Mouse (Mus musculus): ENCODE results near the gene Pde4b. TPM values are rescaled to one million over a fixed set of nuclear protein-coding genes. Genes with fewer than 3 reads are reported as not detected.

Pde4b gene
- polyA plus RNA-seq, 1 experiment from 2014 or later: 21.8 TPM

- WGBS: 77% methylated on average over 6 of the region's 6 CpGs
- ATAC-seq (ENCODE audit: low read depth): no peak
- no peak overlapping the region for H3K9ac ChIP-seq
- no peaks in the 10 kb centered on the region for H3K9me3 ChIP-seq
- no peak overlapping the region for H3K27ac ChIP-seq (replicated peaks)
- H3K27me3 ChIP-seq: no peaks in the 10 kb centered on the region
- H3K4me1 ChIP-seq (replicated peaks): peaks cover 29% of the 10 kb centered on the region
- no peaks in the 10 kb centered on the region; the same call in 1 of the 2 replicates for H3K36me3 ChIP-seq
- no peak overlapping the region for H3K4me2 ChIP-seq
- H3K4me3 ChIP-seq: no peak overlapping the region
Observed at GRCm38 (mm10) chr4:102510061-102510460, 422.7 kb downstream of the Pde4b start.

GRCm38 (mm10) chr4:102510939-102511391, 423.6 kb downstream of the Pde4b start:
- ATAC-seq (ENCODE audit: low read depth): peak; percentile 54; the same call in 1 of the 2 replicates
- Histone ChIP-seq H3K4me3 (peak overlapping the region; percentile 13; the same call in 1 of the 2 replicates), H3K27ac (replicated peaks) (peak overlapping the region; percentile 78), H3K4me1 (replicated peaks) (peaks cover 24% of the 10 kb centered on the region), H3K4me2 (peak overlapping the region; percentile 46), H3K27me3 (no peaks in the 10 kb centered on the region), H3K36me3 (no peaks in the 10 kb centered on the region; the same call in 1 of the 2 replicates), H3K9me3 (no peaks in the 10 kb centered on the region), H3K9ac (peak overlapping the region; percentile 64)
- whole genome bisulfite sequencing: 32% methylated on average over 8 of the region's 8 CpGs

- no peaks in the 10 kb centered on the region for H3K27me3 ChIP-seq
- WGBS: 16% methylated on average over 11 of the region's 11 CpGs
- no peaks in the 10 kb centered on the region for H3K9me3 ChIP-seq
- no peaks in the 10 kb centered on the region for H3K36me3 ChIP-seq
- peak overlapping the region; percentile 78 for H3K27ac ChIP-seq (replicated peaks)
- H3K4me2 ChIP-seq: peak overlapping the region; percentile 46
- H3K4me1 ChIP-seq (replicated peaks): peaks cover 24% of the 10 kb centered on the region
- H3K4me3 ChIP-seq: peak overlapping the region; percentile 13
- ATAC-seq (ENCODE audit: low read depth): peak; percentile 69; the same call in 1 of the 2 replicates
- H3K9ac ChIP-seq: peak overlapping the region; percentile 64
Observed at GRCm38 (mm10) chr4:102511511-102511910, 424.2 kb downstream of the Pde4b start.

- no peaks in the 10 kb centered on the region for H3K27me3 ChIP-seq
- 87% methylated on average over 7 of the region's 7 CpGs for WGBS
- peaks cover 28% of the 10 kb centered on the region for H3K4me1 ChIP-seq (replicated peaks)
- H3K9me3 ChIP-seq: no peaks in the 10 kb centered on the region
- H3K27ac ChIP-seq (replicated peaks): no peak overlapping the region
- ATAC-seq (ENCODE audit: low read depth): no peak
- H3K4me2 ChIP-seq: no peak overlapping the region
- no peak overlapping the region for H3K9ac ChIP-seq
- no peak overlapping the region for H3K4me3 ChIP-seq
- H3K36me3 ChIP-seq: no peaks in the 10 kb centered on the region
Observed at GRCm38 (mm10) chr4:102512940-102513339, 425.6 kb downstream of the Pde4b start.

GRCm38 (mm10) chr4:102513514-102513913, 426.2 kb downstream of the Pde4b start:
- no peak for ATAC-seq (ENCODE audit: low read depth)
- peaks cover 28% of the 10 kb centered on the region for H3K4me1 ChIP-seq (replicated peaks)
- no peaks in the 10 kb centered on the region for H3K9me3 ChIP-seq
- no peak overlapping the region for H3K27ac ChIP-seq (replicated peaks)
- H3K9ac ChIP-seq: no peak overlapping the region
- no peak overlapping the region for H3K4me3 ChIP-seq
- whole genome bisulfite sequencing: 77% methylated on average over 5 of the region's 5 CpGs
- no peak overlapping the region for H3K4me2 ChIP-seq
- no peaks in the 10 kb centered on the region for H3K27me3 ChIP-seq
- H3K36me3 ChIP-seq: no peaks in the 10 kb centered on the region

GRCm38 (mm10) chr4:102514972-102515835, 427.9 kb downstream of the Pde4b start:
- no peak overlapping the region for H3K27ac ChIP-seq (replicated peaks)
- no peaks in the 10 kb centered on the region for H3K27me3 ChIP-seq
- H3K9ac ChIP-seq: no peak overlapping the region
- 60% methylated on average over 3 of the region's 3 CpGs for WGBS
- no peak overlapping the region for H3K4me2 ChIP-seq
- H3K36me3 ChIP-seq: no peaks in the 10 kb centered on the region
- ATAC-seq (ENCODE audit: low read depth): no peak
- no peaks in the 10 kb centered on the region for H3K9me3 ChIP-seq
- peaks cover 25% of the 10 kb centered on the region for H3K4me1 ChIP-seq (replicated peaks)
- H3K4me3 ChIP-seq: no peak overlapping the region

GRCm38 (mm10) chr4:102516395-102516794, 429.1 kb downstream of the Pde4b start:
- H3K27ac ChIP-seq (replicated peaks): no peak overlapping the region
- H3K4me2 ChIP-seq: no peak overlapping the region
- no peak overlapping the region for H3K4me3 ChIP-seq
- H3K9me3 ChIP-seq: no peaks in the 10 kb centered on the region
- H3K4me1 ChIP-seq (replicated peaks): peaks cover 13% of the 10 kb centered on the region
- ATAC-seq (ENCODE audit: low read depth): no peak
- H3K9ac ChIP-seq: no peak overlapping the region
- H3K36me3 ChIP-seq: no peaks in the 10 kb centered on the region
- 77% methylated on average over 4 of the region's 4 CpGs for WGBS
- no peaks in the 10 kb centered on the region for H3K27me3 ChIP-seq

GRCm38 (mm10) chr4:102516982-102517630, 429.8 kb downstream of the Pde4b start:
- Histone ChIP-seq H3K4me1 (replicated peaks) (peaks cover 6% of the 10 kb centered on the region), H3K9ac (no peak overlapping the region), H3K9me3 (no peaks in the 10 kb centered on the region), H3K36me3 (no peaks in the 10 kb centered on the region), H3K4me2 (no peak overlapping the region), H3K4me3 (no peak overlapping the region), H3K27me3 (no peaks in the 10 kb centered on the region), H3K27ac (replicated peaks) (no peak overlapping the region)
- WGBS: 72% methylated on average over 7 of the region's 7 CpGs
- no peak for ATAC-seq (ENCODE audit: low read depth)

GRCm38 (mm10) chr4:102517653-102518052, 430.3 kb downstream of the Pde4b start:
- H3K4me1 ChIP-seq (replicated peaks): peaks cover 4% of the 10 kb centered on the region; the same call in 1 of the 2 replicates

GRCm38 (mm10) chr4:102518341-102518740, 431.0 kb downstream of the Pde4b start:
- H3K9me3 ChIP-seq: no peaks in the 10 kb centered on the region
- no peaks in the 10 kb centered on the region for H3K27me3 ChIP-seq
- no peak overlapping the region for H3K27ac ChIP-seq (replicated peaks)
- H3K4me3 ChIP-seq: no peak overlapping the region
- H3K36me3 ChIP-seq: no peaks in the 10 kb centered on the region
- H3K4me1 ChIP-seq (replicated peaks): peaks cover 4% of the 10 kb centered on the region; the same call in 1 of the 2 replicates
- ATAC-seq (ENCODE audit: low read depth): no peak
- WGBS: 92% methylated on average over 2 of the region's 2 CpGs
- H3K4me2 ChIP-seq: no peak overlapping the region
- no peak overlapping the region for H3K9ac ChIP-seq

More at GRCm38 (mm10) chr4:102517653-102518052, 430.3 kb downstream of the Pde4b start:
- ATAC-seq (ENCODE audit: low read depth): no peak
- Histone ChIP-seq H3K4me2 (no peak overlapping the region), H3K9ac (no peak overlapping the region), H3K9me3 (no peaks in the 10 kb centered on the region), H3K27me3 (no peaks in the 10 kb centered on the region), H3K27ac (replicated peaks) (no peak overlapping the region), H3K36me3 (no peaks in the 10 kb centered on the region), H3K4me3 (no peak overlapping the region)
- 81% methylated on average over 2 of the region's 2 CpGs for WGBS

- 0 out of 2 replicates have a peak, but pooled peaks cover 4% of the 10 kb centered on the region for H3K4me1 ChIP-seq (replicated peaks)
- no peak for ATAC-seq (ENCODE audit: low read depth)
- no peak overlapping the region for H3K9ac ChIP-seq
- no peak overlapping the region for H3K4me3 ChIP-seq
- H3K27ac ChIP-seq (replicated peaks): no peak overlapping the region
- no peaks in the 10 kb centered on the region for H3K9me3 ChIP-seq
- no peaks in the 10 kb centered on the region for H3K36me3 ChIP-seq
- H3K27me3 ChIP-seq: no peaks in the 10 kb centered on the region
- H3K4me2 ChIP-seq: no peak overlapping the region
- 54% methylated on average over 8 of the region's 8 CpGs for WGBS
Observed at GRCm38 (mm10) chr4:102520669-102521261, 433.4 kb downstream of the Pde4b start.

GRCm38 (mm10) chr4:102521434-102521833, 434.1 kb downstream of the Pde4b start:
- no peaks in the 10 kb centered on the region for H3K36me3 ChIP-seq
- H3K4me3 ChIP-seq: no peak overlapping the region
- no peaks in the 10 kb centered on the region for H3K9me3 ChIP-seq
- WGBS: 66% methylated on average over 6 of the region's 6 CpGs
- H3K27me3 ChIP-seq: no peaks in the 10 kb centered on the region
- no peak for ATAC-seq (ENCODE audit: low read depth)
- H3K9ac ChIP-seq: no peak overlapping the region
- H3K4me2 ChIP-seq: no peak overlapping the region
- H3K27ac ChIP-seq (replicated peaks): no peak overlapping the region
- 0 out of 2 replicates have a peak, but pooled peaks cover 4% of the 10 kb centered on the region for H3K4me1 ChIP-seq (replicated peaks)

Data from neural tube, embryonic 13.5 days (tissue).